Mouse (Mus musculus) pancreas, adult 10 weeks (tissue): ENCODE results near the gene Ints11. TPM values are rescaled to one million over a fixed set of nuclear protein-coding genes. Genes with fewer than 3 reads are reported as not detected.

Experiments
- polyA plus RNA-seq: library from polyadenylated mRNA; stranded (reverse); fragments of 350-450 nt; fragmentation: Illumina TruSeq; extraction: RNeasy Lipid Tissue Mini Kit (QIAGEN cat#74804); gene quantifications from one replicate; pipeline ENCODE4 v1.2.3, GENCODE M21; 2015; ENCODE audit warnings: low read depth, low replicate concordance; ENCODE audit not compliant: insufficient read depth

Gene Ints11
- 4.5 TPM for polyA plus RNA-seq

DNA sequence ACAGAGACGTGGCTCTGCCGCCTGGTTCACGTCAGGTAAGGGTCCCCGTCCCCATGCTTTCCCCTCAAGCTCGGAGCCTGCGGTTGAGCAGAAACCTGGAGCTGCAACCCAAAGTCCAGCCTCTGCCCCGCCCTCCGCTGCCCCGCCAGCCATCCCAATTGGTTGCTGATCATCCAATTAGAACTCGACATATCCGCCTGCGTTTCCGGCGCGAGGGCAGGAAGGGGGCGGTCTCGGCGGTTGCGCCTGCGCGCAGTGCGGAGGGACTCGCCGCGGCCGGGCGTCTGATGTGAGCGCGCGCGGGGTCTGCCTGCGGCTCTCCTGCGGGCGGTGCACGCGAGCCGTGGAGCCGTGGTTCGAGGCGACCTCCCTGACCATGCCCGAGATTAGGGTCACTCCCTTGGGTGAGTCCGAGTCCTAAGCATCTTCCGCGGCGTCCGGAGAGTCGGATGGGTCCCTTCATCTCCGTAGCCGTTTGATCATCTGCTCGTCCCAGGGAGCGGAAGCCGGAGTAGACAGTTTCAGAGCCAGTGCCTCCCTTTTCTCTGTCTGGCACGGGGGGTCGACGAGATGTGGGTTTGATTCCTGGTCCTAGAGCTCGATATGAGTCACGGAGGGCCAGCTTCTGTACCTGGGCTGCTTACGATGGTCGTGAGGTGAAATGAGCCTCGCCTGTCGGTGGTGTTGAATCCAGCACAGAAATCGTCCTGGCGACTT lies at the start of gene Ints11, which contains the start of gene Cptp:
Ints11 (plus strand) TSS at position 230 of the 717 bp plus-strand sequence.
Cptp (minus strand) TSS at position 124 of the 717 bp plus-strand sequence.

DNA sequence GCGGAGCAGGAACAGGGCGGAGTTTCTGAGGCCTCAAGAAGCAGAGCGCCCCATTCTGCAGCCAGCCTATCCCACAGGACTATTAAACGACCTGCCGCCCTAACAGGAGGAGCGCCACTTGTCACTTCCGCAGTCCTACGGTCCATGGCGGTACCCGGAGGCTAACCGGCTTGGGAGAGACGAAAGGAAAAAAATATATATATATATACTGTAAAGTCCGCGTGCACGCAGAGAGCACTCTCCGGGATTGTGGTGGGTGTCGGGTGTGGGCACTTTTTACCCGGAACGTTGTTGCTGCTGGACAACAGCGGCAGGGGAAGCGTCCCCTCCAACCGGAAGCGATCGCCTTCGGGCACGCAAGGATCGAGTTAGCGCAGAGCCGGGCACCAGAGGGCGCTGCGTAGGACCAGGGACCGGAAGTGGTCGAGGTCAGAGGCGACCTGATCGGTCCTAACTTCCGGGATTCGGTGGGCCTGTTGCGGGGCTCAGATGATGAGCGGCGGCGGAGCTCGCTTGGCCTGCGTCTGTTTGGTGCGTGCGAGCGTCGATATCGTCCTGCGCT lies 38.1 kb upstream of the Ints11 start, which contains the start of gene Aurkaip1:
Aurkaip1 (plus strand) TSS at position 68 of the 562 bp plus-strand sequence.

DNA sequence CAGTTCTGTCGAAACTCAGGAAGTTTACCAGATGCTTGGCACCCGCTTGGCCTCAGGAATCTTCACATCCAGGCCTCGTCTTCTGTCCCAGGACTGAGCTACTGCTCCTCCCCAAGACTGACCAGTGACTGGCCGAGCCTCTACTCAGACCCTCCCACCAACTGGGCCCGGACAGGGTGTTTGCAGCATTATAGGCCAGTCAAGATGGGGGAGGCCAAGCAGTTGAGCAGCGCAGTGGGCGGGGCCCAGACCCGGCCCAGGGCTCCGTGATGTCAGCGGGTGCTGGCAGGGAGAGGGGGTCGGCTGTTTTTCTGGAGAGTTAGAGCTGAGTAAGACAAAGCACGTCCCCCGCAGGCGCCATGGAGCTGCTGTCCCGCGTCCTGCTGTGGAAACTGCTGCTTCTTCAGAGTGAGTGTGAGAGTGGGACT lies 29.8 kb upstream of the Ints11 start, which contains the start of gene Mxra8:
Mxra8 (plus strand) TSS at position 198 of the 428 bp plus-strand sequence.

DNA sequence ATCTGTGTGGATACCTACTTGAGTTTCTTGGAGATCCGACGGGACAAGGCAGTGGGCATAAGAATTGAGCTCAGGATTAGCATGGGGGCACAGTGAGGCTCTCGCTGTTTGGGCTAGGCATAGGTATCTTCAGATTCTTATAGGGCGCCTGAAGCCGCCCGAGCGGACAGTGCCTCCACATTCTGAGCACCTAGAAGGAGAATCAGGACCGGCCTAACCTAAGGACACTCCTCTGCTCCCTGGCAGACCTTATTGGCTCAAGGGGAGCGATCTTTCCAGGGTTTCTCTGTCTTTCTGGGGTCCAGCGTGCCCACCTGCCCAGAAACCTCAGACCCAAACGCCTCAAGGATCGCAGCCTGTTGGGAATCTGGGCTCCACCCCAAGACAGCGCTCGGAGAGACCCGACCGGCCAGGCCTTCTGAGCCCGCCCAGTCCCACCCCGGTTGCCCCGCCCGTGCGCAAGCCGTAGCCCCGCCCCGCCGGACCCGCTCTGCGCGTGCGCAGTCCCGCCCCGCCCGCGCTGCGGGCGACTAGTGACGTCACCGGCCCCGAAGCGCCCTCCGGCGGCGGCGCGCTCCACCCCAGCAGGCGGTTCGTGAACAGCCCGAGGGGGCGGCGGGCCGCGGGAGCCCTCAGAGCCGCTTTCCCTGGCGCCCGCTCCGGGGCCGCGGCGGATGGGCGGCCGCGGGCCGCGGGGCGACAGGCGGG lies 22.3 kb upstream of the Ints11 start, which contains the start of gene Dvl1:
Dvl1 (plus strand) TSS at position 532 of the 708 bp plus-strand sequence.

DNA sequence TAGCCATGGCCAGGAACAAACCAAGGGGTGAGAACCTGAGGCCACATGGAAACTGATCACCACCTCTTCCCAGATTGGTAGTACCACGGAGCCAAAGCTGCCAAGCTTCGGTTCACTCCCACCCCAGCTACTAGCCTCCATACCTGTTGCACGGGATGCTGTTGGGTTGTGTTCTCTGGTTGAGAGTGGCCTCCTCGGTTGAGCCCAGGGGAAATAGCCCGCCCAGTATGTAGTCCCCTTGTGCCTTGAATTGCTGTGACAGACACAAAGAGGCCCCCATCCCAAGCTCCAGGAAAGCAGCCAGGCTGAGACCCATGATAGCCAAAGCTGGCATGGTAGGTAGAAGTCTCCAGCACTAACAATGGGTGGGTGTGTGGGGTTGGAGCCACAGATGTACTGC lies 6.3 kb upstream of the Ints11 start, which contains the start of gene Tas1r3:
Tas1r3 (minus strand) TSS at position 362 of the 400 bp plus-strand sequence.

DNA sequence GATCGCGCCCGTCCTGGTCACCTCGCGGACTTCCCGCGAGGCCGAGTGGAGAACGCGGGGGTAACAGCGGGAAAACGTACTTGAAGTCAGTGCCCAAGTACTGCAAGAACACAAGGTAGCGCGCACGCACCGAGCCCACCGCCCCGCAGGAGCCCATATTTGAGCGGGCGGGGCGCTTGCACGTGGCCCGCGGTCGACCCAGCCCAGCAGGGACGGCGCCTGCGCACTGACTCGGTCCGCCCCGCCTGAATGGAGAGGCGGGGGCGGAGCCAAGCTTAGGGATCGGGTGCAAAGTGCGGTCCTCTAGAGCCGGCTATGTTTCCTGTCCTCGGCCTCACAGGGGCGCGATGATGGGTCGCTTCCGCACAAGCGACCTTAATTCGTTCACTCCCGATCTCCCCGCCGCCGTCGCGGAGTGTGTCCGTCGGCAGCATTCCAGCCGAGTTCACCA lies 22.2 kb downstream of the Ints11 start, which contains the start of the genes Pusl1 and Acap3:
Pusl1 (minus strand) TSS at position 231 of the 451 bp plus-strand sequence.
Acap3 (plus strand) TSS at position 272 of the 451 bp plus-strand sequence.

Other genes starting within 250 kb of the Ints11 start
- 36.0 TPM for gene Cdk11b, start 244.7 kb upstream of the Ints11 start, polyA plus RNA-seq
- not detected for gene Gm10563, start 224.1 kb upstream of the Ints11 start, polyA plus RNA-seq
- 10.6 TPM for gene Mmp23, start 216.2 kb upstream of the Ints11 start, polyA plus RNA-seq
- 17.5 TPM for gene Mib2, start 200.3 kb upstream of the Ints11 start, polyA plus RNA-seq
- 3.8 TPM for gene Fndc10, start 175.2 kb upstream of the Ints11 start, polyA plus RNA-seq
- 15.1 TPM for gene Ssu72, start 164.7 kb upstream of the Ints11 start, polyA plus RNA-seq
- 0.18 TPM for gene Tmem240, start 134.7 kb upstream of the Ints11 start, polyA plus RNA-seq
- gene Atad3a, start 108.5 kb upstream of the Ints11 start, polyA plus RNA-seq, result 21.6 TPM
- gene Vwa1, start 94.8 kb upstream of the Ints11 start, polyA plus RNA-seq, result 6.9 TPM
- 0.22 TPM for gene Tmem88b, start 83.7 kb upstream of the Ints11 start, polyA plus RNA-seq
- not detected for gene Ankrd65, start 79.1 kb upstream of the Ints11 start, polyA plus RNA-seq
- gene Mrpl20, start 66.7 kb upstream of the Ints11 start, polyA plus RNA-seq, result 43.6 TPM
- gene Ccnl2, start 57.1 kb upstream of the Ints11 start, polyA plus RNA-seq, result 114 TPM
- 38.2 TPM for gene Aurkaip1, start 38.3 kb upstream of the Ints11 start, polyA plus RNA-seq
- 34.6 TPM for gene Mxra8, start 29.9 kb upstream of the Ints11 start, polyA plus RNA-seq
- gene Dvl1, start 22.1 kb upstream of the Ints11 start, polyA plus RNA-seq, result 37.5 TPM
- gene Tas1r3, start 6.2 kb upstream of the Ints11 start, polyA plus RNA-seq, result not detected
- 2.7 TPM for gene Cptp, start 106 bp upstream of the Ints11 start, polyA plus RNA-seq
- 6.6 TPM for gene Pusl1, start 22.2 kb downstream of the Ints11 start, polyA plus RNA-seq
- gene Acap3, start 22.3 kb downstream of the Ints11 start, polyA plus RNA-seq, result 3.7 TPM
- 15.4 TPM for gene Ube2j2, start 74.3 kb downstream of the Ints11 start, polyA plus RNA-seq
- gene C1qtnf12, start 92.8 kb downstream of the Ints11 start, polyA plus RNA-seq, result 15.8 TPM
- gene B3galt6, start 123.1 kb downstream of the Ints11 start, polyA plus RNA-seq, result 1.6 TPM
- gene Sdf4, start 123.3 kb downstream of the Ints11 start, polyA plus RNA-seq, result 42.9 TPM
- not detected for gene Tnfrsf4, start 144.3 kb downstream of the Ints11 start, polyA plus RNA-seq
- gene Tnfrsf18, start 156.6 kb downstream of the Ints11 start, polyA plus RNA-seq, result not detected
- 5.0 TPM for gene Ttll10, start 189.9 kb downstream of the Ints11 start, polyA plus RNA-seq
- 3.1 TPM for gene 9430015G10Rik, start 240.4 kb downstream of the Ints11 start, polyA plus RNA-seq